Mouse (Mus musculus) hindbrain, embryonic 15.5 days (tissue): ENCODE results near the gene Drc1. TPM values are rescaled to one million over a fixed set of nuclear protein-coding genes. Genes with fewer than 3 reads are reported as not detected.

Experiments
- ATAC-seq: fragments of 200-750 bp; cut with Nextera tagmentation; 2 replicates; pipeline ENCODE4 v1.8.0; 2017; ENCODE audit warnings: low read depth, moderate number of reproducible peaks, moderate TSS enrichment; ENCODE audit not compliant: low FRiP score
- H3K27ac ChIP-seq: fragments of 300-500 bp; sonication (generic); replicated peaks from 2 replicates; pipeline ENCODE4 v1.5.1; 2015; ENCODE audit warnings: mild to moderate bottlenecking, inconsistent platforms
- H3K27me3 ChIP-seq: fragments of 300-500 bp; sonication (generic); 2 replicates; pipeline ENCODE4 v1.6.1; 2015; ENCODE audit warnings: control low read depth, inconsistent platforms
- H3K36me3 ChIP-seq: fragments of 300-500 bp; sonication (generic); 2 replicates; pipeline ENCODE4 v1.6.1; 2015; ENCODE audit warnings: control low read depth, inconsistent platforms
- H3K4me1 ChIP-seq: fragments of 300-500 bp; sonication (generic); replicated peaks from 2 replicates; pipeline ENCODE4 v1.6.1; 2015; ENCODE audit warnings: control low read depth, inconsistent platforms
- H3K4me2 ChIP-seq: fragments of 300-500 bp; sonication (generic); 2 replicates; pipeline ENCODE4 v1.6.1; 2015; ENCODE audit warnings: moderate library complexity, mild to moderate bottlenecking, inconsistent platforms
- H3K4me3 ChIP-seq: fragments of 300-500 bp; sonication (generic); 2 replicates; pipeline ENCODE4 v1.5.1; 2015; ENCODE audit warnings: mild to moderate bottlenecking, inconsistent platforms
- H3K9ac ChIP-seq: fragments of 300-500 bp; sonication (generic); 2 replicates; pipeline ENCODE4 v1.6.1; 2015; ENCODE audit warnings: inconsistent platforms
- H3K9me3 ChIP-seq: fragments of 300-500 bp; sonication (generic); 2 replicates; pipeline ENCODE4 v1.6.1; 2016; ENCODE audit warnings: control low read depth, inconsistent platforms
- WGBS: fragments of 180-500 bp; shearing (Covaris S2); methylation state at CpG from one replicate; pipeline ENCODE4 v1.1.7; 2015; 5-methylcytosine and 5-hydroxymethylcytosine counted together
- polyA plus RNA-seq: library from polyadenylated mRNA; unstranded; fragments of >200 nt; fragmentation: Nextera tagmentation; extraction: Ambion mirVana; gene quantifications from 2 replicates; pipeline ENCODE4 v1.2.1, GENCODE M21; 2015

The Drc1 gene
- polyA plus RNA-seq: 5.9 and 6.0 TPM in 2 replicates

- H3K4me3 ChIP-seq: peak within 1 kb of the TSS; percentile 49
- H3K27ac ChIP-seq: peak within 1 kb of the TSS; percentile 65; the same call in 1 of the 2 replicates
- H3K4me1 ChIP-seq: peaks cover 7% of the 10 kb centered on the region; the same call in 1 of the 2 replicates
- H3K36me3 ChIP-seq: no peaks in the 10 kb centered on the region
- peak within 1 kb of the TSS; percentile 49 for H3K9ac ChIP-seq
- H3K27me3 ChIP-seq: no peaks in the 10 kb centered on the region
- peak within 1 kb of the TSS; percentile 77 for H3K4me2 ChIP-seq
- H3K9me3 ChIP-seq: no peaks in the 10 kb centered on the region
- 2% methylated on average over 26 of the region's 26 CpGs for WGBS
- ATAC-seq: peak; percentile 93
Measured at GRCm38 (mm10) chr5:30281291-30281732, at the start of gene Drc1. Gene Drc1, plus strand, starts transcription at chr5:30281388.

GRCm38 (mm10) chr5:30231891-30232270, 49.3 kb upstream of the Drc1 start:
- no peaks in the 10 kb centered on the region for H3K27me3 ChIP-seq
- no peaks in the 10 kb centered on the region for H3K9me3 ChIP-seq
- no peak for ATAC-seq
- peaks cover 30% of the 10 kb centered on the region for H3K4me1 ChIP-seq
- H3K9ac ChIP-seq: peak overlapping the region; percentile 70
- H3K36me3 ChIP-seq: no peaks in the 10 kb centered on the region
- H3K4me3 ChIP-seq: peak overlapping the region; percentile 80
- WGBS: 41% methylated on average over 16 of the region's 16 CpGs
- peak overlapping the region; percentile 86 for H3K27ac ChIP-seq
- peak overlapping the region; percentile 87 for H3K4me2 ChIP-seq

- peak within 1 kb of the TSS; percentile 92 for H3K27ac ChIP-seq
- peak within 1 kb of the TSS; percentile 79 for H3K9ac ChIP-seq
- peak within 1 kb of the TSS; percentile 87 for H3K4me2 ChIP-seq
- no peaks in the 10 kb centered on the region for H3K9me3 ChIP-seq
- H3K4me3 ChIP-seq: peak within 1 kb of the TSS; percentile 80
- WGBS: 3% methylated on average over 71 of the region's 71 CpGs
- peak; percentile 100 for ATAC-seq
- peaks cover 30% of the 10 kb centered on the region for H3K4me1 ChIP-seq
- no peaks in the 10 kb centered on the region for H3K36me3 ChIP-seq
- no peaks in the 10 kb centered on the region for H3K27me3 ChIP-seq
Measured at GRCm38 (mm10) chr5:30232271-30232971, 48.8 kb upstream of the Drc1 start, which contains the start of gene Selenoi. Gene Selenoi, plus strand, starts transcription at chr5:30232581.

GRCm38 (mm10) chr5:30233042-30233441, 48.1 kb upstream of the Drc1 start:
- peaks cover 30% of the 10 kb centered on the region for H3K4me1 ChIP-seq
- peak overlapping the region; percentile 79 for H3K9ac ChIP-seq
- peak overlapping the region; percentile 80 for H3K4me3 ChIP-seq
- no peak for ATAC-seq
- H3K9me3 ChIP-seq: no peaks in the 10 kb centered on the region
- WGBS: 3% methylated on average over 15 of the region's 15 CpGs
- H3K4me2 ChIP-seq: peak overlapping the region; percentile 87
- no peaks in the 10 kb centered on the region for H3K36me3 ChIP-seq
- no peaks in the 10 kb centered on the region for H3K27me3 ChIP-seq
- peak overlapping the region; percentile 92 for H3K27ac ChIP-seq

DNA sequence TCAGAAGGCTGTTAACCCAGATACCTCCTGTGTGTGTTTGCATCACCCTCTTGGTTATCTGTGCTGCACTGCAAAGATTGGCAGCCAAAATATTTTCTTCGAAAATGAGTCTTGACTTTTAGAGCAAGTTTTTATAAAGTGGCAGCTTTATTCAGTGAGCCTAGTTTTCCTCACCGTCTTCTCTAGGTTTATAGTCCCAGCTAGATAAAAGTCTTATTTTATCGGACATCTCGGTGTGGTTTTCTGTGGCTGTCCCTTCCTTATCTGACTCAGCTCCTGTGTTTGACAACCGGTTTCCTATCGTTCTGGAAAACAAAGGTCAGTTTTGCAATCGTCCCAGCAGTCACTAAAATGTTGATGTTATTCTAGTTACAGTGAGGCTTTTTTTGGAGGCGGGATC, 47.2 kb upstream of the Drc1 start:
- no peaks in the 10 kb centered on the region for H3K27me3 ChIP-seq
- H3K4me1 ChIP-seq: peaks cover 30% of the 10 kb centered on the region
- no peaks in the 10 kb centered on the region for H3K36me3 ChIP-seq
- peak overlapping the region; percentile 79; the same call in 1 of the 2 replicates for H3K9ac ChIP-seq
- no peak for ATAC-seq
- H3K4me3 ChIP-seq: peak overlapping the region; percentile 80
- WGBS: 58% methylated on average over 8 of the region's 8 CpGs
- H3K27ac ChIP-seq: no peak overlapping the region
- peak overlapping the region; percentile 87 for H3K4me2 ChIP-seq
- H3K9me3 ChIP-seq: no peaks in the 10 kb centered on the region

DNA sequence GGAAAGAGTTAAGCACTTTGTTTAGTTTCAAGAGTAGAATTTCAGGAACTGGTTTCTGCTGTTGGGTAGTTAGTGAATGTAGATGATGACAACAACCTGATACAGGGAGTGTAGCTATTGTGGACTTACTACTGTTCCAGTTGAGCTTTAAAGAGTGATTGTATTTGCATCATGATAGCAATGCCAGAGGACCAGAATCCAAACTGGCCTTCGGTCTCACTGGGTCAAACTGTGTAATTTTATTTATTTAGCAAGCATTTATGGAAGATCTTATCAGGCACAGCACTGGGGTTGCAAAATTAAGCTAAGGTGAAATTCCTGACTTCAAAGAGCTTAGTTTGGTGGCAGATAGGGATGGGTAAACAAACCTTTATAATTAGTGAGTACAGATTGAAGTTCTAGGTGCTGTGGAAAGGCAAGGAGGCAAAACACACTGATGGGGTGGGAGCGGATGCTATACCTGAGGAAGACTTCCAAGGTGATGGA, 45.5 kb upstream of the Drc1 start:
- Histone ChIP-seq H3K36me3 (no peaks in the 10 kb centered on the region), H3K4me1 (peaks cover 30% of the 10 kb centered on the region), H3K27me3 (no peaks in the 10 kb centered on the region), H3K9me3 (no peaks in the 10 kb centered on the region), H3K4me3 (no peak overlapping the region), H3K27ac (no peak overlapping the region), H3K9ac (no peak overlapping the region), H3K4me2 (no peak overlapping the region)
- 95% methylated on average over 2 of the region's 2 CpGs for WGBS
- no peak for ATAC-seq

DNA sequence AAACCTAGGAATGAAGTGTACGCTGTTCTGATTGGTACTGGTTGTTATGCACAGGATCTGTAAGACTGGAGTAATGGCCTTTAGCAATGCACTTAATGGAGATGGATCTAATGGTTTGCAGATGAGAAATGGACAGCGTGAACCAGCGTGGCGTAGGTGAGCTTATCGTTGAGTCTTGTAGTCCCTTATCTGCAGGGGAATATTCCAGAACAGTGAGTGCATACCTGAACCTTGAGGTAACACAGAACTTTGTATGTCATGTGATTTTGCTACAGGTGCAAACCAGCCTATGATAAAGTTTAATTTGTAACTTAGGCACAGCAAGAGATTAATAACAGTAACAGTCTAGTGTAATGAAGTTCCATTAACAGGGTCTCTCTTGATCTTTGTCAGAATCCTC, 42.7 kb upstream of the Drc1 start:
- Histone ChIP-seq H3K4me2 (no peak overlapping the region), H3K27ac (no peak overlapping the region), H3K4me3 (no peak overlapping the region), H3K9me3 (no peaks in the 10 kb centered on the region), H3K4me1 (peaks cover 19% of the 10 kb centered on the region), H3K9ac (no peak overlapping the region), H3K36me3 (no peaks in the 10 kb centered on the region), H3K27me3 (no peaks in the 10 kb centered on the region)
- ATAC-seq: no peak
- WGBS: 98% methylated on average over 5 of the region's 5 CpGs

DNA sequence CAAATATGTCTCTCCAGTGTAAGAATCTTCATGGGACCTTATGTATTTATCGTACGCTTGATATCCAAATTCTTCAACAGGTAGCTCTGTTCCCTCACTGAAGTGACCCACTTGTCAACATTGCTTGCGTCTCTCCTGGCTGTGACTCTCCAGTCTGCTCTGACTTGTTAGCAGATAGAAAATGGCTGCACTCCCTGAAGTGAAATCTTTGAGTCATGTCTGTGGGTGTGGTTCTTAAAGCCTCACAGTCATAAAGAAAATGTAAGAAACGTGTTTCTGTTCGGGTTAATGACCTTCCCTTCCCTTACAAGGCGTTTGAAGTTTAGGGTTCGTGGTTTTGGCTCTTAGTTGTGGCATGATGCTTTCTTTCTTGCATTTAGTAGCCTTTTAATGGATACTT, 40.6 kb upstream of the Drc1 start:
- Histone ChIP-seq H3K9ac (no peak overlapping the region), H3K4me2 (no peak overlapping the region), H3K9me3 (no peaks in the 10 kb centered on the region), H3K36me3 (no peaks in the 10 kb centered on the region), H3K4me1 (0 out of 2 replicates have a peak, but pooled peaks cover 6% of the 10 kb centered on the region), H3K4me3 (no peak overlapping the region), H3K27ac (no peak overlapping the region), H3K27me3 (no peaks in the 10 kb centered on the region)
- ATAC-seq: no peak
- 92% methylated on average over 7 of the region's 7 CpGs for whole genome bisulfite sequencing

- Histone ChIP-seq H3K27ac (no peak overlapping the region), H3K27me3 (no peaks in the 10 kb centered on the region), H3K9ac (no peak overlapping the region), H3K4me3 (no peak overlapping the region), H3K9me3 (no peaks in the 10 kb centered on the region), H3K4me2 (no peak overlapping the region), H3K36me3 (no peaks in the 10 kb centered on the region), H3K4me1 (0 out of 2 replicates have a peak, but pooled peaks cover 6% of the 10 kb centered on the region)
- no peak for ATAC-seq
- 54% methylated on average over 1 of the region's 1 CpGs for WGBS
Measured at GRCm38 (mm10) chr5:30242410-30242809, 38.8 kb upstream of the Drc1 start.

- Histone ChIP-seq H3K27ac (no peak overlapping the region), H3K9ac (no peak overlapping the region), H3K9me3 (no peaks in the 10 kb centered on the region), H3K36me3 (no peaks in the 10 kb centered on the region; the same call in 1 of the 2 replicates), H3K4me1 (0 out of 2 replicates have a peak, but pooled peaks cover 6% of the 10 kb centered on the region), H3K27me3 (no peaks in the 10 kb centered on the region), H3K4me2 (no peak overlapping the region), H3K4me3 (no peak overlapping the region)
- WGBS: 65% methylated on average over 9 of the region's 9 CpGs
- no peak for ATAC-seq
Measured at GRCm38 (mm10) chr5:30243741-30244140, 37.4 kb upstream of the Drc1 start.

GRCm38 (mm10) chr5:30245861-30246416, 35.2 kb upstream of the Drc1 start:
- ATAC-seq: no peak
- Histone ChIP-seq H3K36me3 (peaks cover 10% of the 10 kb centered on the region), H3K9ac (no peak overlapping the region), H3K9me3 (no peaks in the 10 kb centered on the region), H3K4me2 (no peak overlapping the region), H3K27ac (no peak overlapping the region), H3K27me3 (no peaks in the 10 kb centered on the region), H3K4me3 (no peak overlapping the region), H3K4me1 (0 out of 2 replicates have a peak, but pooled peaks cover 6% of the 10 kb centered on the region)
- WGBS: 86% methylated on average over 9 of the region's 9 CpGs

- Histone ChIP-seq H3K4me1 (0 out of 2 replicates have a peak, but pooled peaks cover 6% of the 10 kb centered on the region), H3K9ac (no peak overlapping the region), H3K4me3 (no peak overlapping the region), H3K27me3 (no peaks in the 10 kb centered on the region), H3K9me3 (no peaks in the 10 kb centered on the region), H3K4me2 (no peak overlapping the region), H3K36me3 (peaks cover 16% of the 10 kb centered on the region), H3K27ac (no peak overlapping the region)
- ATAC-seq: no peak
- 100% methylated on average over 1 of the region's 1 CpGs for WGBS
Measured at GRCm38 (mm10) chr5:30247666-30248065, 33.5 kb upstream of the Drc1 start.
